Mouse (Mus musculus) left cerebral cortex, adult 11 months (tissue): ENCODE measurements at regions not wholly inside any gene's neighbourhood (a gene's known extent, or its start where the extent isn't known, plus 50 kb on each side); places are given as distances from the start of the nearest gene placed in this dataset.
A peak's percentile ranks its signal among the peaks of the same experiment; 100 is the strongest.

ENCODE experiments used
- DNase-seq: peaks from one replicate; pipeline ENCODE4 v3.0.0; 2022; ENCODE audit warnings: low spot score

DNA sequence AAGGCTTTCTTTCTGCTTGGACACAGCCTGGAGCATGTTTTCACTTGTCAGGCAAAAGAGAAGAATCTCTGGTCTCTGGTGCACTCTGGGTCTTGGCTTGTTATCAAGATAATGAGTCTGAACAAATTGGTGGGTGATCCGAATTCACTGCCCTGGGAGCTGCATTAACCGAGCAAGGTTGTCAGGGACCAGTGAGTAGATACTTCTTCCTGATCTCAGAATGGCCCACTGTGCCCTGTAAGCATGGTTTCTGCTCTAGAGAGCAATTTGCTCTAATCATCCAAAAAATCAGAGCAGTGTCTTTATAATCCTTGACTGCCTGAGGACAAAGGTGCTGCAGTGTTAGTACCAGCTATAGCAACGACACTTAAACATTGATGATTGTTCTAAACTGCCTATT, 97.2 kb upstream of the 1500015O10Rik start:
- no peak for DNase-seq

DNA sequence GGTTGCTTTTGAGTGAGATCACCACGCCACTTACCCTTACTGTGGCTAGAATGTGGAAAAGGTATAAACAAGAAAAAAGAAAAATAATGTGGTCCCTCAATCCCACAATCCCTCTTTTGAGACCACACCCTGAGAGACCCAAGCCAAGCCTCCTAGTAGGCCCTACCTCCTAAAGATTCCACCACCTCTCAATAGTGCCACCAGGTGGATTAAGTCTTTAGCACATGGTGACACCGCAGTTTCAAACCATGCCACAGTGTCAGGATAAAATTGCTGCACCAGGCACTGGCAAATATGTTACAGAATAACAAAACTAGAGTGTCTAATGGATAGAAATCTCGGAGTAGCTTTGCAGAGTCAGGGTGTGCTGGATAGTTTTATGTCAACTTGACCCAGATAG, 94.7 kb upstream of the 1500015O10Rik start:
- peak; percentile 14 for DNase-seq

DNA sequence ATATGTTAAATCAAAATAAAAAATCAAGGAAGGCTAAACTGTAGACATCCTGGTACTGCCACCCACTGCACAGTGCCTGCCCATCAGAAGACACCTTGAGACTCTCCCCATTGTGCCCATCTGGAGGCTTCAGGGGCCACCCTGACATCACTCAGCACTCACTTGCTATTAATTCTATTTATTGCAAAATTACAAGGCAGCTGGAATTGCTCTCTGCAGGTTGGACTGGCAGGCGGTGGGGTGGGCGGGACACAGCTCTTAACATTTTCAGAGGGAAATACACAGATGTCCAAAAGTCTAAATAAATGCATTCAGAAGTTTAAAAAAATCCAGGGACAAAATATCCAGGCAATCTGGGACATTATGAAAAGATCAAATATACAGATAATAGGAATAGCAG, 92.4 kb upstream of the 1500015O10Rik start:
- DNase-seq = no peak

DNA sequence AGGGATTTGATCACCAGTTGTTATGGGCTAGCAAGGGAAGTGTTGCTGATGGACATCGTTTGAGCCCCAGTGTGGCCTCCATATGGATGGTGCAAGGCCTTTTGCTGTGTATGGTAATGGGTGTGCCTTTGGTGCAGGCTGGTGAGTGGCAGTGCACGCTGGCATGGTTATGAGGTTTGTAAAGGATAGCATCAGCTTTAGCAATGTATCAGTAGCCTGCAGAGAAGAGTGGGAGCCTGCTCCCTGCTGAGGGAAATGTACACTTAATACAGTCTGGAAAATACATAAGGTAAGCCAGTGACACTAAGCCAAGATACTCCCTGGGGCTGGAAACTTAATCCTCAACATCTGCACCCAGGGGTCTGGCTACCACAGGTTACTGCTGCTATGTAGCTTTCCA, 58.4 kb upstream of the 1500015O10Rik start:
- DNase-seq = no peak
